Mouse (Mus musculus): Measurements from ENCODE around the gene Ankef1.

Ankef1 gene

GRCm38 (mm10) chr2:136600651-136601170, 99.0 kb downstream of the Ankef1 start:
- no peak for DNase-seq (ENCODE audit: low spot score)

- DNase-seq (ENCODE audit: low spot score): no peak
Measured at GRCm38 (mm10) chr2:136601206-136601605, 99.5 kb downstream of the Ankef1 start.

Measured in testis, postnatal 10 days (tissue).